Mouse (Mus musculus) midbrain, embryonic 12.5 days (tissue): ENCODE measurements around the gene Hlcs. TPM values are rescaled to one million over a fixed set of nuclear protein-coding genes. Genes with fewer than 3 reads are reported as not detected.

Source experiments
- ATAC-seq: fragments of 200-750 bp; cut with Nextera tagmentation; 2 replicates; pipeline ENCODE4 v1.8.0; 2017; ENCODE audit warnings: low read depth, moderate TSS enrichment, moderate library complexity; ENCODE audit not compliant: low FRiP score
- H3K27ac ChIP-seq: fragments of 300-500 bp; sonication (generic); replicated peaks from 2 replicates; pipeline ENCODE4 v1.5.1; 2016; ENCODE audit warnings: mild to moderate bottlenecking
- H3K27me3 ChIP-seq: fragments of 300-500 bp; sonication (generic); 2 replicates; pipeline ENCODE4 v1.6.1; 2016; ENCODE audit warnings: mild to moderate bottlenecking
- H3K36me3 ChIP-seq: fragments of 300-500 bp; sonication (generic); 2 replicates; pipeline ENCODE4 v1.6.1; 2016
- H3K4me1 ChIP-seq: fragments of 300-500 bp; sonication (generic); 2 replicates; pipeline ENCODE4 v1.6.1; 2016
- H3K4me2 ChIP-seq: fragments of 300-500 bp; sonication (generic); replicated peaks from 2 replicates; pipeline ENCODE4 v1.6.1; 2016; ENCODE audit warnings: mild to moderate bottlenecking, moderate library complexity
- H3K4me3 ChIP-seq: fragments of 300-500 bp; sonication (generic); 2 replicates; pipeline ENCODE4 v1.5.1; 2016; ENCODE audit warnings: mild to moderate bottlenecking
- H3K9ac ChIP-seq: fragments of 300-500 bp; sonication (generic); replicated peaks from 2 replicates; pipeline ENCODE4 v1.6.1; 2016; ENCODE audit warnings: mild to moderate bottlenecking, moderate library complexity
- H3K9me3 ChIP-seq: fragments of 300-500 bp; sonication (generic); 2 replicates; pipeline ENCODE4 v1.6.1; 2016; ENCODE audit warnings: mild to moderate bottlenecking
- WGBS: fragments of 180-500 bp; shearing (Covaris S2); methylation state at CpG from one replicate; pipeline ENCODE4 v1.1.7; 2016; 5-methylcytosine and 5-hydroxymethylcytosine counted together
- polyA plus RNA-seq: library from polyadenylated mRNA; unstranded; fragments of >200 nt; fragmentation: Nextera tagmentation; extraction: Ambion mirVana; gene quantifications from 2 replicates; pipeline ENCODE4 v1.2.1, GENCODE M21; 2016

The Hlcs gene
- polyA plus RNA-seq, 1 experiment from 2014 or later, result 13.3 TPM

GRCm38 (mm10) chr16:94088819-94089692, 224.3 kb downstream of the Hlcs start:
- Histone ChIP-seq H3K4me3 (peak overlapping the region; percentile 14; the same call in 1 of the 2 replicates), H3K9ac (no peak overlapping the region), H3K9me3 (no peaks in the 10 kb centered on the region), H3K4me1 (peaks cover 22% of the 10 kb centered on the region), H3K27ac (no peak overlapping the region), H3K4me2 (peak overlapping the region; percentile 22; the same call in 1 of the 2 replicates), H3K36me3 (no peaks in the 10 kb centered on the region), H3K27me3 (peaks cover 99% of the 10 kb centered on the region)
- no peak for ATAC-seq
- 3% methylated on average over 14 of the region's 14 CpGs for WGBS

- peaks cover 99% of the 10 kb centered on the region for H3K27me3 ChIP-seq
- H3K4me2 ChIP-seq, result peak overlapping the region; percentile 22; the same call in 1 of the 2 replicates
- H3K36me3 ChIP-seq, result no peaks in the 10 kb centered on the region
- ATAC-seq, result no peak
- H3K9ac ChIP-seq, result no peak overlapping the region
- H3K4me3 ChIP-seq, result peak overlapping the region; percentile 14; the same call in 1 of the 2 replicates
- WGBS, result 3% methylated on average over 11 of the region's 11 CpGs
- peaks cover 24% of the 10 kb centered on the region for H3K4me1 ChIP-seq
- no peak overlapping the region for H3K27ac ChIP-seq
- H3K9me3 ChIP-seq, result no peaks in the 10 kb centered on the region
These were observed 225.1 kb downstream of the Hlcs start for GRCm38 (mm10) chr16:94088226-94088748.

DNA sequence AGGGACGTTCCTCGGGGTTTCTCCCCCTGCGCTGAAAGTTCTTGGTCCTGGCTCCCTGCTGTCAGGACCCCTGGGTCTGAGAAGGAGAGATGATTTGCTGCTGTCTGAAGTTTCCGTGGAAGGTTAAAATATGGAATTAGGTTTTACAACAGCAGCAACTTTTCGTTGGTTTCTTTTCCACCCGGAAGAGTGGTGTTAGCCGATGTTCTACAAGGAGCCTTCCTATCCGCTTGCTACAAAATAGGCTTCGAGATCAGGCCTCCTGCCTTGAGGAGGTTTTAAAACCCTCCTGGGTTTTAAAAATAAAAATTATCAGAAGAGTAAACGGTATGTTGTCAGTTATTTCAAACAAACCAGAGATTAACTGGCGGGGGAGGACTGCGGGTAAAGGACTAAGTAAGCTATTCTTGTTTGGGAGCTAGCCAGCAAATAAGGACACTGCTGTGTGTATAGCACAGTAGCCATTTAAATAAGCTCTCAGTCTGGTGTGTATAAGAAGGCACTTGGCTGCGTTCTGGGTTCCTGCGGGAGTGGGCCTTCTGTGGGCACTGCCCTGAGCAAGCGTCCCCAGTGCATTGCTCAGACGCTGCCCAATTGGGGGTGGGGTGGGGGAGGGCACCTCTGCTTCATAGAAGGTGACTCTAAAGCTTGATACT, 225.7 kb downstream of the Hlcs start:
- WGBS, result 3% methylated on average over 16 of the region's 16 CpGs
- H3K27me3 ChIP-seq, result peaks cover 99% of the 10 kb centered on the region
- H3K4me2 ChIP-seq, result peak overlapping the region; percentile 22; the same call in 1 of the 2 replicates
- no peak for ATAC-seq
- H3K9me3 ChIP-seq, result no peaks in the 10 kb centered on the region
- peak overlapping the region; percentile 27 for H3K4me3 ChIP-seq
- no peak overlapping the region for H3K27ac ChIP-seq
- peaks cover 24% of the 10 kb centered on the region for H3K4me1 ChIP-seq
- no peak overlapping the region for H3K9ac ChIP-seq
- H3K36me3 ChIP-seq, result no peaks in the 10 kb centered on the region

DNA sequence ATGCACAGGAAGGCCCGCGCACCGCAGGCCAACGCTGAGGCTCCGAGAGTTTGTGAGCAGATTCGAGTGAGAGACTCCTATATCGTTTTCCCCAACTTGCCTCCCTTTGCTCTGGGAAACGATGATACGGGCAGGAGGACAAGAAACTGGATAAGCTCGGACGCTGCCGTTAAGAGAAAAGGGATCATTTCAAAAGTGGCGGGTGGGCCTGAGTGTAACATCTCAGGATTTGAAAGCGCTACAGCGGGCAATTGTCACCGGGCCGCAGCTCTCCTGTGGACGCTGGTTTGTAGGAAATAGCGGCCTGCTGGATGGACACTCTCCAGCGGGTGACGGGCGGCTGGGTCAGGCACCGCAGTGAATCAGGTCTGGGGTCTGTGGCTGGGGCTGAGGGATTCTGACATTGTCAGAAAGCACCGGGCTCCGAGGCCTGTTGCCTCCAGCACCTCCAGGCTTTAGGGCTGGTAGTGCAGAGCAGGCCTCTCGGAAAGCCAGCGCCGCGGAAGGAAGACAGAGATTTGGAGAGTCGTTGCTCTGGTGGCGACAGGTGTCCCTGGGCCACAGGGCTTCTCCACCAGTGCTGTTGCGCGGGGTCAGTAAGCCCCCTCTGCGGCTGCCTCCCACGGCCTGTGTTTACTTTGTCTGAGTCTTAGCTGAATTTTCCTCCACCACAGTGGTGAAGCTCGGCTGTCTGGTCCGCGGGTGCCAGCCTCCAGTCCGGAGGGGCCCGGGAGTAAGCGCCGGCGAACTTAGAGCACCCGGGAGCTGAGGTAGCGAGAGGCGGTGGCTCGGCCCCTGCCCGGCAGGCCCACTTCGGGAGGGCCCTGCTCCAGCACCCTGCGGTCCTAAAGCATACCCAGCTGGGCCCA, 226.4 kb downstream of the Hlcs start:
- Histone ChIP-seq H3K9me3 (no peaks in the 10 kb centered on the region), H3K36me3 (no peaks in the 10 kb centered on the region), H3K27ac (no peak overlapping the region), H3K4me3 (peak overlapping the region; percentile 27), H3K4me1 (peaks cover 24% of the 10 kb centered on the region), H3K4me2 (peak overlapping the region; percentile 22; the same call in 1 of the 2 replicates), H3K9ac (no peak overlapping the region), H3K27me3 (peaks cover 99% of the 10 kb centered on the region)
- under 1% methylated on average over 50 of the region's 50 CpGs for WGBS
- no peak for ATAC-seq

GRCm38 (mm10) chr16:94085603-94086285, 227.6 kb downstream of the Hlcs start:
- Histone ChIP-seq H3K4me3 (peak overlapping the region; percentile 37), H3K4me1 (peaks cover 24% of the 10 kb centered on the region), H3K4me2 (peak overlapping the region; percentile 53), H3K27me3 (peaks cover 99% of the 10 kb centered on the region), H3K36me3 (no peaks in the 10 kb centered on the region), H3K9ac (peak overlapping the region; percentile 43), H3K9me3 (no peaks in the 10 kb centered on the region), H3K27ac (no peak overlapping the region)
- under 1% methylated on average over 57 of the region's 57 CpGs for WGBS
- ATAC-seq, result no peak

- Histone ChIP-seq H3K4me1 (peaks cover 24% of the 10 kb centered on the region), H3K9me3 (no peaks in the 10 kb centered on the region), H3K4me2 (peak within 1 kb of the TSS; percentile 53), H3K9ac (peak within 1 kb of the TSS; percentile 43), H3K27me3 (peaks cover 99% of the 10 kb centered on the region), H3K36me3 (no peaks in the 10 kb centered on the region), H3K27ac (no peak within 1 kb of the TSS; the same call in 1 of the 2 replicates), H3K4me3 (peak within 1 kb of the TSS; percentile 37)
- no peak for ATAC-seq
- under 1% methylated on average over 86 of the region's 96 CpGs for WGBS
These were observed 228.4 kb downstream of the Hlcs start, which contains the start of gene Sim2 for GRCm38 (mm10) chr16:94084711-94085602. Gene Sim2, plus strand, starts transcription at chr16:94084931.

DNA sequence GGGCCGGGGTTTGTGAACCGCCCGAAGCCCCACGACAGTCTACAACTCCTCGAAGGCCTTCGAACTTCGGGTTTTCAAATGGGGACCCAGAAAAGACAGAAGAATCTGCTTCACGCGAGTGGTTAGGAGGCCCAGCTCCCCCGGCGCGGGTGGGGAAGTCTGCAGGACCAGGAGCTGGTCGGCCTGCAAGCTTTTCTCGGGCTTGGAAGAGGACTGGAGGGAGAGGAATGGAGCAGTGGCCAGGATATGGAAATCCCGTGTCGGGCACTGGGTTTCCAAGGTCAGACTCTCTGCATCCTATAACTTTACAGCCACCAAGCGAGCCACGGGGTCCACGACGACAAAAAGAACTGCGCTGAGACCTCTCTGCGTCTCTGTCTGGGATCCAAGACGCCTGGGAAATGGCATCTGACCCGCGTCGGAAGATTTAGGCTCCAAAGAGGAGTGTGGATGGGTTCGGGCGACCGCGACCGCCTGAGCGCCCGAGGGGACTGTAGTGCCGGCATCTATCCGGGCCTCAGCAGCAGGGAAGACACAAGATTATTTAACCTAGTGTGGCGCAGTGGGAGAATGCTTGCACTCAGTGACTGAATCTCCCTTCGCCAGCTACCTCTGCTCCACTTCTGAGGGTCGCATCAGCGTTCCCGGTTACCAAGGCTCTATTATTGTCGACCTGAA, 229.4 kb downstream of the Hlcs start:
- ATAC-seq, result no peak
- peaks cover 96% of the 10 kb centered on the region for H3K27me3 ChIP-seq
- H3K36me3 ChIP-seq, result no peaks in the 10 kb centered on the region
- peaks cover 29% of the 10 kb centered on the region for H3K4me1 ChIP-seq
- H3K4me2 ChIP-seq, result peak overlapping the region; percentile 53; the same call in 1 of the 2 replicates
- no peak overlapping the region for H3K27ac ChIP-seq
- H3K9me3 ChIP-seq, result no peaks in the 10 kb centered on the region
- 1% methylated on average over 41 of the region's 41 CpGs for WGBS
- 0 out of 2 replicates have a peak overlapping the region, but pooled peaks have one; percentile 43 for H3K9ac ChIP-seq
- peak overlapping the region; percentile 37 for H3K4me3 ChIP-seq

DNA sequence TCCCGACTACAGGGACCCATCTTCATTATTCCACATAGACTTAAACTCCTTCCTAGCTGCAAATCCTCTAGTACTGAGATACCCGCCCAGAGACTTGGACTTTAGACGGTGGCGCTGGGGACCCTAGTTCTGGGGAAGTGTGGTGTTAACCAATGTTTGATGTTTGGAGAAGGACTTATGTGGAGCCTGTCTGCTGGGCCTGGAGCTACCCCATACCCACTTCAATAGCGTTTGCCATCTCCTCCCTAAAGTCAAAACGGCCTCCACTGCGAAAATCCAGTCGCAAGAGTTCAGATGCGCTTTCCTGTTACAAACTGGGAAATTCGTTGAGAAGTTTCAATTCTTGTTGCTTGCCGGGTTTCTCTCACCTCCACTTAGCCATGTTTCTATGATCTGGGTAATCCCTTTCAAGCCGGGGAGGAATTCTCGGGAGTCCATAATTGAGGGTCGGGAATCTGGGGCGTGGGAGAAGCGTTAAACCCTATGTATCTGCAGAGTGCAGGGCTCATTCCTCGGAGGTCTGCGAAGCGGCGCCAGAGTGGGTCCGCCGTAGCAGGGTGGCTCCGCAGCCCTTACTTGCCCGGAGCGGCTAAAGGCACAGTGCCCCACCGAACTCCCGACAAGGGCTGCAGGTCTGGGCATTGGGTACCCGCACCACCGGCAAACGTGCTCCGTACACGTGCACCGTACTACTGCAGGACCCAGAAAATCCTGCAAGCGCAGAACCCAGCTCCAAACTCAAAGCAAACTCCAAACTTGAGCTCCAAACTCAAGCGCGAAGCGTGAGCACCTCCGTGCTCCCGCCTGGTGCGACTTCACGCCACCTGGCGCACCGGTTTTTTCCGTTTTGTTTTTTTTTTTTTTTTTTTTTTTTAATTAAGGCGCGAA, 230.2 kb downstream of the Hlcs start:
- Histone ChIP-seq H3K4me3 (0 out of 2 replicates have a peak overlapping the region, but pooled peaks have one; percentile 9), H3K4me2 (peak overlapping the region; percentile 25; the same call in 1 of the 2 replicates), H3K9ac (no peak overlapping the region), H3K9me3 (no peaks in the 10 kb centered on the region), H3K4me1 (peaks cover 30% of the 10 kb centered on the region), H3K27ac (no peak overlapping the region), H3K36me3 (no peaks in the 10 kb centered on the region), H3K27me3 (peaks cover 96% of the 10 kb centered on the region)
- under 1% methylated on average over 46 of the region's 46 CpGs for WGBS
- no peak for ATAC-seq

- H3K36me3 ChIP-seq, result no peaks in the 10 kb centered on the region
- H3K4me1 ChIP-seq, result peaks cover 27% of the 10 kb centered on the region
- no peak overlapping the region for H3K4me3 ChIP-seq
- no peaks in the 10 kb centered on the region for H3K9me3 ChIP-seq
- H3K9ac ChIP-seq, result no peak overlapping the region
- peaks cover 96% of the 10 kb centered on the region for H3K27me3 ChIP-seq
- 8% methylated on average over 8 of the region's 8 CpGs for WGBS
- H3K4me2 ChIP-seq, result no peak overlapping the region
- H3K27ac ChIP-seq, result no peak overlapping the region
- ATAC-seq, result no peak
These were observed 231.2 kb downstream of the Hlcs start for GRCm38 (mm10) chr16:94081996-94082708.
